Mouse (Mus musculus): ENCODE data around the gene Gm28710.

The Gm28710 gene

GRCm38 (mm10) chr5:16791243-16791860, at the start of gene Gm28710:
Gene Gm28710, plus strand, starts transcription at chr5:16791810.
- no peak for DNase-seq (ENCODE audit: low spot score)

- no peak for DNase-seq (ENCODE audit: low spot score)
Observed at GRCm38 (mm10) chr5:16777176-16777575, 14.4 kb upstream of the Gm28710 start.

- DNase-seq (ENCODE audit: low spot score) = no peak
Observed at GRCm38 (mm10) chr5:16778610-16779172, 12.9 kb upstream of the Gm28710 start.

- no peak for DNase-seq (ENCODE audit: low spot score)
Observed at GRCm38 (mm10) chr5:16785627-16786026, 6.0 kb upstream of the Gm28710 start.

- DNase-seq (ENCODE audit: low spot score) = no peak
Observed at GRCm38 (mm10) chr5:16794972-16795371, 3.4 kb downstream of the Gm28710 start.

- no peak for DNase-seq (ENCODE audit: low spot score)
Observed at GRCm38 (mm10) chr5:16802726-16803125, 11.1 kb downstream of the Gm28710 start.

GRCm38 (mm10) chr5:16838991-16839390, 47.4 kb downstream of the Gm28710 start:
- DNase-seq (ENCODE audit: low spot score) = no peak

GRCm38 (mm10) chr5:16869309-16869915, 77.8 kb downstream of the Gm28710 start:
- peak; percentile 5 for DNase-seq (ENCODE audit: low spot score)

GRCm38 (mm10) chr5:16894161-16894560, 102.6 kb downstream of the Gm28710 start:
- DNase-seq (ENCODE audit: low spot score) = no peak

GRCm38 (mm10) chr5:16919791-16920190, 128.2 kb downstream of the Gm28710 start:
- no peak for DNase-seq (ENCODE audit: low spot score)

GRCm38 (mm10) chr5:16922473-16922872, 130.9 kb downstream of the Gm28710 start:
- DNase-seq (ENCODE audit: low spot score) = no peak

Data from ovary, postnatal 10 days (tissue).